Mouse (Mus musculus) lung, embryonic 14.5 days (tissue): ENCODE results near the gene Sox5. TPM values are rescaled to one million over a fixed set of nuclear protein-coding genes. Genes with fewer than 3 reads are reported as not detected.
"Not testable (repeated sequence)": the region's sequence is repeated elsewhere in the genome, so short reads cannot be mapped to it uniquely, and the experiment has no call there.

Experiments used
- ATAC-seq: fragments of 200-750 bp; cut with Nextera tagmentation; 2 replicates; pipeline ENCODE4 v1.8.0; 2017; ENCODE audit warnings: mild to moderate bottlenecking, moderate TSS enrichment, moderate library complexity; ENCODE audit not compliant: insufficient read depth
- DNase-seq: peaks from one replicate; pipeline ENCODE4 v3.0.0-alpha.2; 2015
- H3K27ac ChIP-seq: fragments of 300-500 bp; sonication (generic); 2 replicates; pipeline ENCODE4 v1.5.1; 2014; ENCODE audit warnings: low read depth, mild to moderate bottlenecking, moderate library complexity
- H3K27me3 ChIP-seq: fragments of 300-500 bp; sonication (generic); 2 replicates; pipeline ENCODE4 v1.6.1; 2014; ENCODE audit warnings: low read length, control low read depth; ENCODE audit not compliant: insufficient read depth
- H3K36me3 ChIP-seq: fragments of 300-500 bp; sonication (generic); 2 replicates; pipeline ENCODE4 v1.6.1; 2014; ENCODE audit warnings: control low read depth; ENCODE audit not compliant: insufficient read depth
- H3K4me1 ChIP-seq: fragments of 300-500 bp; sonication (generic); 2 replicates; pipeline ENCODE4 v1.6.1; 2014; ENCODE audit warnings: antibody characterized with exemption, control low read depth; ENCODE audit not compliant: insufficient read depth
- H3K4me2 ChIP-seq: fragments of 300-500 bp; sonication (generic); 2 replicates; pipeline ENCODE4 v1.6.1; 2014; ENCODE audit warnings: mild to moderate bottlenecking
- H3K4me3 ChIP-seq: fragments of 300-500 bp; sonication (generic); 2 replicates; pipeline ENCODE4 v1.5.1; 2014; ENCODE audit warnings: low read depth, low read length
- H3K9ac ChIP-seq: fragments of 300-500 bp; sonication (generic); 2 replicates; pipeline ENCODE4 v1.6.1; 2014
- H3K9me3 ChIP-seq: fragments of 300-500 bp; sonication (generic); 2 replicates; pipeline ENCODE4 v1.6.1; 2016; ENCODE audit warnings: low read depth, low read length, control low read depth
- CTCF ChIP-seq: IDR thresholded peaks from 2 replicates; pipeline ENCODE4 v1.5.1; 2016; ENCODE audit warnings: antibody characterized with exemption, low read depth
- WGBS: fragments of 180-500 bp; shearing (Covaris S2); extraction: QIAGEN DNeasy Blood & Tissue Kit; methylation state at CpG from one replicate; pipeline ENCODE4 v1.1.7; 2014; 5-methylcytosine and 5-hydroxymethylcytosine counted together
- polyA plus RNA-seq: library from polyadenylated mRNA; unstranded; fragments of >200 nt; fragmentation: Nextera tagmentation; extraction: Ambion mirVana; gene quantifications from 2 replicates; pipeline ENCODE4 v1.2.1, GENCODE M21; 2014

Sox5 gene
- polyA plus RNA-seq, 1 experiment from 2014 or later: 21.3 TPM

- no peaks in the 10 kb centered on the region for H3K27me3 ChIP-seq
- H3K4me2 ChIP-seq: no peak overlapping the region
- peaks cover 10% of the 10 kb centered on the region; the same call in 1 of the 2 replicates for H3K4me1 ChIP-seq
- WGBS: 80% methylated on average over 1 of the region's 1 CpGs
- no peak for DNase-seq
- no peak overlapping the region for H3K9ac ChIP-seq
- no peaks in the 10 kb centered on the region for H3K9me3 ChIP-seq
- no peak overlapping the region for H3K27ac ChIP-seq
- no peak overlapping the region for H3K4me3 ChIP-seq
- no peak for ATAC-seq
- TF ChIP-seq CTCF: no peak
- H3K36me3 ChIP-seq: no peaks in the 10 kb centered on the region
Observed at GRCm38 (mm10) chr6:144297131-144297530, 484.6 kb downstream of the Sox5 start.

GRCm38 (mm10) chr6:144291526-144291925, 490.3 kb downstream of the Sox5 start:
- no peak overlapping the region for H3K4me3 ChIP-seq
- H3K4me1 ChIP-seq: no peaks in the 10 kb centered on the region
- no peak for TF ChIP-seq CTCF
- H3K27me3 ChIP-seq: no peaks in the 10 kb centered on the region
- WGBS: 87% methylated on average over 4 of the region's 4 CpGs
- H3K9me3 ChIP-seq: no peaks in the 10 kb centered on the region
- H3K4me2 ChIP-seq: no peak overlapping the region
- H3K27ac ChIP-seq: no peak overlapping the region
- DNase-seq: no peak
- H3K36me3 ChIP-seq: no peaks in the 10 kb centered on the region
- no peak for ATAC-seq
- no peak overlapping the region for H3K9ac ChIP-seq

GRCm38 (mm10) chr6:144286122-144286521, 495.7 kb downstream of the Sox5 start:
- Histone ChIP-seq H3K4me2 (no peak overlapping the region), H3K9ac (no peak overlapping the region), H3K27me3 (no peaks in the 10 kb centered on the region), H3K36me3 (no peaks in the 10 kb centered on the region), H3K4me3 (no peak overlapping the region), H3K4me1 (no peaks in the 10 kb centered on the region), H3K27ac (no peak overlapping the region), H3K9me3 (no peaks in the 10 kb centered on the region)
- ATAC-seq (no peak), DNase-seq (no peak)
- WGBS: 74% methylated on average over 4 of the region's 4 CpGs
- TF ChIP-seq CTCF: no peak

GRCm38 (mm10) chr6:144283191-144283590, 498.6 kb downstream of the Sox5 start:
- no peak for ATAC-seq
- H3K27ac ChIP-seq: no peak overlapping the region
- H3K4me3 ChIP-seq: no peak overlapping the region
- no peak overlapping the region for H3K4me2 ChIP-seq
- 57% methylated on average over 8 of the region's 8 CpGs for WGBS
- no peaks in the 10 kb centered on the region for H3K9me3 ChIP-seq
- no peak overlapping the region for H3K9ac ChIP-seq
- no peaks in the 10 kb centered on the region for H3K4me1 ChIP-seq
- no peak for TF ChIP-seq CTCF
- no peak for DNase-seq
- H3K36me3 ChIP-seq: no peaks in the 10 kb centered on the region
- no peaks in the 10 kb centered on the region for H3K27me3 ChIP-seq

GRCm38 (mm10) chr6:144282756-144283155, 499.0 kb downstream of the Sox5 start:
- Histone ChIP-seq H3K27me3 (no peaks in the 10 kb centered on the region), H3K4me3 (no peak overlapping the region), H3K27ac (no peak overlapping the region), H3K9ac (no peak overlapping the region), H3K9me3 (no peaks in the 10 kb centered on the region), H3K36me3 (no peaks in the 10 kb centered on the region), H3K4me2 (no peak overlapping the region), H3K4me1 (no peaks in the 10 kb centered on the region)
- no peak for TF ChIP-seq CTCF
- ATAC-seq (no peak), DNase-seq (no peak)
- 73% methylated on average over 12 of the region's 12 CpGs for WGBS

GRCm38 (mm10) chr6:144281661-144282060, 500.1 kb downstream of the Sox5 start:
- Histone ChIP-seq H3K4me1 (no peaks in the 10 kb centered on the region), H3K9me3 (no peaks in the 10 kb centered on the region), H3K4me3 (no peak overlapping the region), H3K36me3 (no peaks in the 10 kb centered on the region), H3K27me3 (no peaks in the 10 kb centered on the region), H3K27ac (no peak overlapping the region), H3K4me2 (no peak overlapping the region), H3K9ac (no peak overlapping the region)
- WGBS: 97% methylated on average over 3 of the region's 3 CpGs
- TF ChIP-seq CTCF: no peak
- DNase-seq (no peak), ATAC-seq (no peak)

GRCm38 (mm10) chr6:144278505-144279053, 503.2 kb downstream of the Sox5 start:
- WGBS: 41% methylated on average over 13 of the region's 13 CpGs
- peak; percentile 31; the same call in 1 of the 2 replicates for ATAC-seq
- Histone ChIP-seq H3K36me3 (no peaks in the 10 kb centered on the region), H3K27ac (no peak overlapping the region), H3K9ac (no peak overlapping the region), H3K27me3 (no peaks in the 10 kb centered on the region), H3K4me1 (no peaks in the 10 kb centered on the region), H3K4me2 (0 out of 2 replicates have a peak overlapping the region, but pooled peaks have one; percentile 16), H3K9me3 (no peaks in the 10 kb centered on the region), H3K4me3 (no peak overlapping the region)
- no peak for TF ChIP-seq CTCF
- DNase-seq: peak; percentile 55

GRCm38 (mm10) chr6:144273425-144273824, 508.4 kb downstream of the Sox5 start:
- H3K27ac ChIP-seq, H3K27me3 ChIP-seq, H3K9ac ChIP-seq, H3K9me3 ChIP-seq, H3K4me1 ChIP-seq, H3K4me2 ChIP-seq, ATAC-seq, DNase-seq, H3K4me3 ChIP-seq, H3K36me3 ChIP-seq: not testable (repeated sequence)
- 51% methylated on average over 4 of the region's 4 CpGs for WGBS
